Mouse (Mus musculus): Measurements from ENCODE around the gene Nol9.

DNA sequence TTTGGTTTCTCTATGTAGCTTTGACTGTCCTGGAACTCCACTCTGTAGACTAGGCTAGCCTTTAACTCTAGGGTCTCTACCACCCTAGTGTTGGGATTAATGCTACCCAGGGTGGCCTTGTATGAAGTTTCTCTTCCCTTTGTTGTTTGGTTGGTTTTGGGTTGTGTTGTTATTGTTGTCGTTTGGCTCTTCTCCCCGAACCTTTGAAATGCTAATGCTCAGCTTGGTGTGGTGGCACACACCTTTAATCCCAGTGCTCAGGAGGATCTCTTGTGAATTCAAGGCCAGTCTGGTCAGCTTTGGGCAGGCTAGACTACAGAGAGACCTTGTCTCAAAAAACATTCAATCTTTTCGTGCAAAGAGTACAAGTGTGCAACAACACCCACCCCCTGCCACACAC, 4.0 kb downstream of the Nol9 start:
- TF ChIP-seq CTCF (IDR thresholded peaks at IDR 0.05; ENCODE audit: borderline replicate concordance, extremely low read depth, insufficient read depth, insufficient read length) (no peak), POLR2A (IDR thresholded peaks at IDR 0.05; ENCODE audit: borderline replicate concordance, extremely low read depth, insufficient read depth, insufficient read length, poor library complexity, severe bottlenecking) (no peak)
